Mouse (Mus musculus) midbrain, embryonic 15.5 days (tissue): ENCODE measurements at regions not wholly inside any gene's neighbourhood (a gene's known extent, or its start where the extent isn't known, plus 50 kb on each side); places are given as distances from the start of the nearest gene placed in this dataset.

Experiments
- ATAC-seq: fragments of 200-750 bp; cut with Nextera tagmentation; replicated peaks from 2 replicates; pipeline ENCODE4 v1.8.0; 2017; ENCODE audit warnings: moderate TSS enrichment
- H3K27ac ChIP-seq: fragments of 300-500 bp; sonication (generic); 2 replicates; pipeline ENCODE4 v1.5.1; 2015; ENCODE audit warnings: mild to moderate bottlenecking, inconsistent platforms
- H3K27me3 ChIP-seq: fragments of 300-500 bp; sonication (generic); replicated peaks from 2 replicates; pipeline ENCODE4 v1.6.1; 2015; ENCODE audit warnings: inconsistent platforms
- H3K36me3 ChIP-seq: fragments of 300-500 bp; sonication (generic); replicated peaks from 2 replicates; pipeline ENCODE4 v1.6.1; 2015; ENCODE audit warnings: inconsistent platforms
- H3K4me1 ChIP-seq: fragments of 300-500 bp; sonication (generic); 2 replicates; pipeline ENCODE4 v1.6.1; 2015; ENCODE audit warnings: inconsistent platforms
- H3K4me2 ChIP-seq: fragments of 300-500 bp; sonication (generic); 2 replicates; pipeline ENCODE4 v1.6.1; 2015; ENCODE audit warnings: inconsistent platforms, mild to moderate bottlenecking, moderate library complexity
- H3K4me3 ChIP-seq: fragments of 300-500 bp; sonication (generic); 2 replicates; pipeline ENCODE4 v1.5.1; 2015; ENCODE audit warnings: mild to moderate bottlenecking, inconsistent platforms
- H3K9ac ChIP-seq: fragments of 300-500 bp; sonication (generic); 2 replicates; pipeline ENCODE4 v1.6.1; 2015; ENCODE audit warnings: mild to moderate bottlenecking, inconsistent platforms
- H3K9me3 ChIP-seq: fragments of 300-500 bp; sonication (generic); 2 replicates; pipeline ENCODE4 v1.6.1; 2016; ENCODE audit warnings: inconsistent platforms
- WGBS: fragments of 180-500 bp; shearing (Covaris S2); methylation state at CpG from one replicate; pipeline ENCODE4 v1.1.7; 2015; ENCODE audit warnings: mixed read lengths; 5-methylcytosine and 5-hydroxymethylcytosine counted together

GRCm38 (mm10) chr3:143903421-143903820 is 301.6 kb downstream of the Lmo4 start:
- no peaks in the 10 kb centered on the region for H3K9me3 ChIP-seq
- no peak overlapping the region for H3K4me2 ChIP-seq
- no peak for ATAC-seq
- 91% methylated on average over 2 of the region's 2 CpGs for WGBS
- no peaks in the 10 kb centered on the region for H3K27me3 ChIP-seq
- H3K36me3 ChIP-seq: no peaks in the 10 kb centered on the region
- no peaks in the 10 kb centered on the region for H3K4me1 ChIP-seq
- H3K4me3 ChIP-seq: no peak overlapping the region
- no peak overlapping the region for H3K9ac ChIP-seq
- H3K27ac ChIP-seq: no peak overlapping the region

- H3K4me1 ChIP-seq: no peaks in the 10 kb centered on the region
- H3K9ac ChIP-seq: no peak overlapping the region
- no peak overlapping the region for H3K4me2 ChIP-seq
- H3K27me3 ChIP-seq: no peaks in the 10 kb centered on the region
- no peak overlapping the region for H3K4me3 ChIP-seq
- ATAC-seq: no peak
- H3K9me3 ChIP-seq: no peaks in the 10 kb centered on the region
- H3K36me3 ChIP-seq: no peaks in the 10 kb centered on the region
- 90% methylated on average over 2 of the region's 2 CpGs for WGBS
- H3K27ac ChIP-seq: no peak overlapping the region
Observed at GRCm38 (mm10) chr3:143880813-143881212, 324.2 kb downstream of the Lmo4 start.

- H3K4me3 ChIP-seq: no peak overlapping the region
- H3K9me3 ChIP-seq: no peaks in the 10 kb centered on the region
- no peaks in the 10 kb centered on the region for H3K4me1 ChIP-seq
- no peaks in the 10 kb centered on the region for H3K27me3 ChIP-seq
- H3K27ac ChIP-seq: no peak overlapping the region
- no peak overlapping the region for H3K9ac ChIP-seq
- no peak for ATAC-seq
- H3K36me3 ChIP-seq: no peaks in the 10 kb centered on the region
- H3K4me2 ChIP-seq: no peak overlapping the region
- 83% methylated on average over 3 of the region's 3 CpGs for WGBS
Observed at GRCm38 (mm10) chr3:143873876-143874275, 331.1 kb downstream of the Lmo4 start.

- 60% methylated on average over 4 of the region's 4 CpGs for whole genome bisulfite sequencing
- Histone ChIP-seq H3K27me3 (no peaks in the 10 kb centered on the region), H3K9ac (no peak overlapping the region), H3K36me3 (no peaks in the 10 kb centered on the region), H3K4me3 (no peak overlapping the region), H3K4me1 (no peaks in the 10 kb centered on the region), H3K27ac (no peak overlapping the region), H3K4me2 (no peak overlapping the region), H3K9me3 (no peaks in the 10 kb centered on the region)
- no peak for ATAC-seq
Observed at GRCm38 (mm10) chr3:143866521-143866920, 338.5 kb downstream of the Lmo4 start.

GRCm38 (mm10) chr3:143865626-143866025 is 339.4 kb downstream of the Lmo4 start:
- H3K4me2 ChIP-seq: no peak overlapping the region
- 88% methylated on average over 7 of the region's 7 CpGs for WGBS
- no peak for ATAC-seq

GRCm38 (mm10) chr3:143864490-143864889 is 340.5 kb downstream of the Lmo4 start:
- Histone ChIP-seq H3K4me3 (no peak overlapping the region), H3K36me3 (no peaks in the 10 kb centered on the region), H3K27me3 (no peaks in the 10 kb centered on the region), H3K9me3 (no peaks in the 10 kb centered on the region), H3K4me1 (no peaks in the 10 kb centered on the region), H3K27ac (no peak overlapping the region), H3K4me2 (no peak overlapping the region), H3K9ac (no peak overlapping the region)
- ATAC-seq: no peak
- 64% methylated on average over 10 of the region's 10 CpGs for WGBS

More at GRCm38 (mm10) chr3:143865626-143866025, 339.4 kb downstream of the Lmo4 start:
- no peaks in the 10 kb centered on the region for H3K36me3 ChIP-seq
- H3K9ac ChIP-seq: no peak overlapping the region
- H3K4me3 ChIP-seq: no peak overlapping the region
- no peak overlapping the region for H3K27ac ChIP-seq
- no peaks in the 10 kb centered on the region for H3K9me3 ChIP-seq
- H3K4me1 ChIP-seq: no peaks in the 10 kb centered on the region
- H3K27me3 ChIP-seq: no peaks in the 10 kb centered on the region

- no peaks in the 10 kb centered on the region for H3K27me3 ChIP-seq
- ATAC-seq: no peak
- 92% methylated on average over 11 of the region's 11 CpGs for WGBS
- no peak overlapping the region for H3K4me3 ChIP-seq
- no peak overlapping the region for H3K9ac ChIP-seq
- H3K27ac ChIP-seq: no peak overlapping the region
- H3K9me3 ChIP-seq: no peaks in the 10 kb centered on the region
- no peak overlapping the region for H3K4me2 ChIP-seq
- no peaks in the 10 kb centered on the region for H3K4me1 ChIP-seq
- no peaks in the 10 kb centered on the region for H3K36me3 ChIP-seq
Observed at GRCm38 (mm10) chr3:143862531-143862930, 342.5 kb downstream of the Lmo4 start.

GRCm38 (mm10) chr3:143861866-143862265 is 343.2 kb downstream of the Lmo4 start:
- no peaks in the 10 kb centered on the region for H3K9me3 ChIP-seq
- H3K36me3 ChIP-seq: no peaks in the 10 kb centered on the region
- ATAC-seq: no peak
- H3K4me2 ChIP-seq: no peak overlapping the region
- H3K27me3 ChIP-seq: no peaks in the 10 kb centered on the region
- no peaks in the 10 kb centered on the region for H3K4me1 ChIP-seq
- no peak overlapping the region for H3K27ac ChIP-seq
- WGBS: 78% methylated on average over 4 of the region's 4 CpGs
- no peak overlapping the region for H3K9ac ChIP-seq
- H3K4me3 ChIP-seq: no peak overlapping the region

- Histone ChIP-seq H3K27ac (no peak overlapping the region), H3K4me3 (no peak overlapping the region), H3K27me3 (no peaks in the 10 kb centered on the region), H3K4me2 (no peak overlapping the region), H3K36me3 (no peaks in the 10 kb centered on the region), H3K9ac (no peak overlapping the region), H3K9me3 (no peaks in the 10 kb centered on the region), H3K4me1 (no peaks in the 10 kb centered on the region)
- WGBS: 83% methylated on average over 7 of the region's 7 CpGs
- ATAC-seq: no peak
Observed at GRCm38 (mm10) chr3:143835611-143836240, 369.3 kb downstream of the Lmo4 start.

GRCm38 (mm10) chr3:143834725-143835124 is 370.3 kb downstream of the Lmo4 start:
- Histone ChIP-seq H3K4me2 (no peak overlapping the region), H3K9ac (no peak overlapping the region), H3K9me3 (no peaks in the 10 kb centered on the region), H3K27ac (no peak overlapping the region), H3K4me3 (no peak overlapping the region), H3K27me3 (no peaks in the 10 kb centered on the region), H3K36me3 (no peaks in the 10 kb centered on the region), H3K4me1 (no peaks in the 10 kb centered on the region)
- ATAC-seq: no peak
- 85% methylated on average over 2 of the region's 2 CpGs for WGBS

GRCm38 (mm10) chr3:143823395-143823777 is 381.6 kb downstream of the Lmo4 start:
- H3K36me3 ChIP-seq: no peaks in the 10 kb centered on the region
- no peak for ATAC-seq
- H3K9ac ChIP-seq: no peak overlapping the region
- no peak overlapping the region for H3K4me2 ChIP-seq
- H3K27ac ChIP-seq: no peak overlapping the region
- no peaks in the 10 kb centered on the region for H3K9me3 ChIP-seq
- no peak overlapping the region for H3K4me3 ChIP-seq
- H3K4me1 ChIP-seq: peaks cover 5% of the 10 kb centered on the region; the same call in 1 of the 2 replicates
- H3K27me3 ChIP-seq: no peaks in the 10 kb centered on the region
- WGBS: 63% methylated on average over 1 of the region's 1 CpGs

- Histone ChIP-seq H3K27me3 (no peaks in the 10 kb centered on the region), H3K9me3 (no peaks in the 10 kb centered on the region), H3K4me1 (peaks cover 5% of the 10 kb centered on the region; the same call in 1 of the 2 replicates), H3K4me3 (no peak overlapping the region), H3K4me2 (no peak overlapping the region), H3K36me3 (no peaks in the 10 kb centered on the region), H3K27ac (no peak overlapping the region), H3K9ac (no peak overlapping the region)
- no peak for ATAC-seq
- WGBS: 68% methylated on average over 8 of the region's 8 CpGs
Observed at GRCm38 (mm10) chr3:143822564-143823394, 382.2 kb downstream of the Lmo4 start.

GRCm38 (mm10) chr3:143807544-143807943 is 397.5 kb downstream of the Lmo4 start:
- ATAC-seq: no peak
- Histone ChIP-seq H3K27ac (no peak overlapping the region), H3K4me2 (no peak overlapping the region), H3K27me3 (no peaks in the 10 kb centered on the region), H3K4me3 (no peak overlapping the region), H3K9me3 (no peaks in the 10 kb centered on the region), H3K9ac (no peak overlapping the region), H3K36me3 (no peaks in the 10 kb centered on the region), H3K4me1 (no peaks in the 10 kb centered on the region)
- 91% methylated on average over 8 of the region's 8 CpGs for WGBS
